Mouse (Mus musculus) bone marrow macrophage, adult 2 months (primary cell): ENCODE results near the gene Serpinb1c.

Experiments
- CTCF ChIP-seq: IDR thresholded peaks from 2 replicates; pipeline ENCODE4 v1.5.1; 2012; ENCODE audit warnings: low read depth, mild to moderate bottlenecking, low read length, moderate library complexity
- POLR2A ChIP-seq: IDR thresholded peaks from 2 replicates; pipeline ENCODE4 v1.6.1; 2012; ENCODE audit warnings: mild to moderate bottlenecking, low read depth, low read length, borderline replicate concordance

DNA sequence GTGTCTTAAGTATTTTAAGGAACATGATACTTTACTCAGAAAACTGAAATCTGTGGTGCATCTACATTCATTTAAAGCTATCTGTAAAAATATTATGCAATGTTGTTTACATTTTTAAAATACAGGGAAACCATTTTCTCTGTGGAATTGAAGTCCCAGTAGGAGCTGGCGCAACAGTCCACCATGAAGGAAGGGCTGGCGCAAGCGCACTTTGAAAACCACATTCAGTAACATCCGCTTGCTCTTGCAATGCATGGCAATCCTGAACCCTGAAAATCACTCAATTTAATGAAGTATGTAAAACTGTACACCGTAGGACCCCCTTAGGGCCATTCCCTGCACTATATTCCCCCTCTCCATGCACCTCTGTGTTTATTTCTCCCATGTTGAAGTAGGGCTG lies 63.5 kb downstream of the Serpinb1c start:
- TF ChIP-seq POLR2A (no peak), CTCF (no peak)
